Mouse (Mus musculus): ENCODE measurements around the gene Srrm2. TPM values are rescaled to one million over a fixed set of nuclear protein-coding genes. Genes with fewer than 3 reads are reported as not detected.

Gene Srrm2
- total and polyA plus RNA-seq, 3 experiments, result 26.7 to 383 (median 90.4) TPM

DNA sequence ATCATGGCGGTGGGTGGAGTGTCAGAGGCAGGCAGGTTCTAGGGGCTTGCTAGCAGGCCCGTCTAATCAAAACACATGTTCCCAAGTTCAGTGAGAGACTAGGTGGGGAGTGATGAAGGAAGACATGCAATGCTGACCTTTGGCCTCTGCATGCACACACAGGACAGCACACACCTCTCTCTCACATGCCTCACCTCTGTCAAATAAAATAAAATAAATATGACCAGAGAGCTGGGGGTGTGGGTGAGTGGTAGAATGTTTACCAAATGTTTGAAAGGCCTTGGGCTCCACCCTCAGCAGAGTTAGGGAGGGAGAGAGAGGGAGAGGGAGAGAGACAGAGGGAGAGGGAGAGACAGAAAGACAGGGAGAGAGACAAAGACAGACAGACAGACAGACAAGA lies 67.6 kb downstream of the Srrm2 start:
- peaks cover 16% of the 10 kb centered on the region for H3K27me3 ChIP-seq (replicated peaks)
- dilution Hi-C loops (cut with MboI; ENCODE audit: extremely low pct_ligation_motif_present, extremely low pct_unique_long_range_greater_than_20kb, low sequenced_read_pairs) (no loop called here), in situ Hi-C loops (cut with MboI; ENCODE audit: low pct_ligation_motif_present, low pct_unique_long_range_greater_than_20kb, low sequenced_read_pairs) (no loop called here)
- DNase-seq (ENCODE audit: extremely low read depth), result no peak
- no peaks in the 10 kb centered on the region for H3K9me3 ChIP-seq (replicated peaks; ENCODE audit: low read length)
- H3K9ac ChIP-seq (ENCODE audit: insufficient read depth, low read depth), result no peak overlapping the region
- no peaks in the 10 kb centered on the region for H3K36me3 ChIP-seq (replicated peaks in 1 of 2; ENCODE audit: control insufficient read depth in 1 of 2, insufficient read depth in 1 of 2, low read length in 1 of 2)
- TF ChIP-seq SMC3 (IDR thresholded peaks at IDR 0.05; ENCODE audit: low read depth, low read length) (no peak), CHD2 (IDR thresholded peaks at IDR 0.05; ENCODE audit: low read length) (no peak), ETS1 (conservative IDR thresholded peaks at IDR 0.05; ENCODE audit: low read depth, low read length) (no peak), KAT2A (IDR thresholded peaks at IDR 0.05; ENCODE audit: insufficient replicate concordance, low read length) (no peak), GABPA (IDR thresholded peaks at IDR 0.05; ENCODE audit: insufficient replicate concordance, low read depth, low read length) (no peak), UBTF (IDR thresholded peaks at IDR 0.05; ENCODE audit: low read depth, low read length) (no peak), JUND (conservative IDR thresholded peaks at IDR 0.05; ENCODE audit: low read depth, low read length) (no peak), MAFK (IDR thresholded peaks at IDR 0.05; ENCODE audit: insufficient replicate concordance, low read length) (no peak), POLR2AphosphoS2 (IDR thresholded peaks at IDR 0.05; ENCODE audit: low read depth, low read length) (no peak), E2F4 (IDR thresholded peaks at IDR 0.05; ENCODE audit: insufficient replicate concordance, low read depth, low read length) (no peak), IRF4 (IDR thresholded peaks at IDR 0.05; ENCODE audit: low read depth, low read length) (no peak), ELF1 (IDR thresholded peaks at IDR 0.05; ENCODE audit: low read depth, low read length) (no peak), USF2 (conservative IDR thresholded peaks at IDR 0.05; ENCODE audit: low read depth, low read length) (no peak), MEF2A (IDR thresholded peaks at IDR 0.05; ENCODE audit: borderline replicate concordance, low read depth, low read length) (no peak), MXI1 (IDR thresholded peaks at IDR 0.05; ENCODE audit: low read depth, low read length) (no peak), BHLHE40 (IDR thresholded peaks at IDR 0.05; ENCODE audit: low read depth, low read length) (no peak), CHD1 (IDR thresholded peaks at IDR 0.05; ENCODE audit: low read depth, low read length) (no peak)
- peaks cover 0 to 9% of the 10 kb centered on the region in 2 experiments; a peak in 1 of 4 replicates for H3K4me1 ChIP-seq (ENCODE audit: control insufficient read depth in 1 of 2, insufficient read depth in 2 of 2)
- H3K79me2 ChIP-seq (replicated peaks; ENCODE audit: control insufficient read depth, extremely low read depth, insufficient read depth, poor library complexity, severe bottlenecking), result no peaks in the 10 kb centered on the region
- no peak overlapping the region for H3K4me2 ChIP-seq (ENCODE audit: insufficient read depth, low read depth, poor library complexity, severe bottlenecking)
- H3K27ac ChIP-seq (ENCODE audit: insufficient read depth, low read depth), result no peak overlapping the region
- H3K4me3 ChIP-seq (replicated peaks in 1 of 3; ENCODE audit: low read depth in 2 of 3, low read length in 2 of 3, poor library complexity in 1 of 3), result no peak overlapping the region

DNA sequence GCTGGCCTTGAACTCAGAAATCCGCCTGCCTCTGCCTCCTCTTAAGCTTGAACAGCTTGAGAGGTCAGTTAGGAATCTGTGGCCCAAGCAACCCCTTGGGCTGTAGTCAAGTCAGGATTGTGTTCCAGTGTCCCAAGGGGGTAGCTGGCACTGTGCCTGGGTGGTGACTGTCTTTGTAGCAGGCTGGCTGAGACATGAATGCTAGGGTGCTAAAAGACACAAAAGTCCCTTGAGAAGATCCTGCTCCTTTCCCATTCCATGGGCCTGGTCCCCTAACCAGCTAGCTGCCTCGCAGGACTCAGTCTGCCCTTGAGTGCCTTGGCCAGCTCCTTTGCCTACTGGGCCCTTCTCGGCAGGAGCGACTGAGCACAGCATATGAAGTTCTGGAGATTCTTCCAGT lies 72.6 kb downstream of the Srrm2 start:
- H3K9ac ChIP-seq (ENCODE audit: insufficient read depth, low read depth), result no peak overlapping the region
- no peaks in the 10 kb centered on the region for H3K36me3 ChIP-seq (replicated peaks in 1 of 2; ENCODE audit: control insufficient read depth in 1 of 2, insufficient read depth in 1 of 2, low read length in 1 of 2)
- in situ Hi-C loops (cut with MboI; ENCODE audit: low pct_ligation_motif_present, low pct_unique_long_range_greater_than_20kb, low sequenced_read_pairs), result loop anchor here (10.0 kb wide), 1 partner anchor 102 kb away; no protein-coding TSS in a partner anchor
- DNase-seq (ENCODE audit: extremely low read depth), result no peak
- no peaks in the 10 kb centered on the region for H3K79me2 ChIP-seq (replicated peaks; ENCODE audit: control insufficient read depth, extremely low read depth, insufficient read depth, poor library complexity, severe bottlenecking)
- TF ChIP-seq ZKSCAN1 (IDR thresholded peaks at IDR 0.05; ENCODE audit: borderline replicate concordance, low read depth, low read length), result no peak
- TF ChIP-seq TBP (conservative IDR thresholded peaks at IDR 0.05; ENCODE audit: low read depth, low read length), result no peak
- no peak for TF ChIP-seq MYC (IDR thresholded peaks at IDR 0.05; ENCODE audit: low read depth, low read length)
- no peak for TF ChIP-seq CHD1 (IDR thresholded peaks at IDR 0.05; ENCODE audit: low read depth, low read length)
- no peak for TF ChIP-seq ETS1 (conservative IDR thresholded peaks at IDR 0.05; ENCODE audit: low read depth, low read length)
- TF ChIP-seq BHLHE40 (IDR thresholded peaks at IDR 0.05; ENCODE audit: low read depth, low read length), result no peak
- TF ChIP-seq NELFE (IDR thresholded peaks at IDR 0.05; ENCODE audit: low read depth, low read length), result no peak
- no peak for TF ChIP-seq PAX5 (IDR thresholded peaks at IDR 0.05; ENCODE audit: low read length)
- no peak for TF ChIP-seq HCFC1 (IDR thresholded peaks at IDR 0.05; ENCODE audit: low read depth, low read length)
- TF ChIP-seq ZNF384 (IDR thresholded peaks at IDR 0.05; ENCODE audit: low read depth, low read length), result no peak
- no peak for TF ChIP-seq UBTF (IDR thresholded peaks at IDR 0.05; ENCODE audit: low read depth, low read length)
- TF ChIP-seq ZMIZ1 (IDR thresholded peaks at IDR 0.05; ENCODE audit: low read depth, low read length), result no peak
- no peak for TF ChIP-seq NRF1 (IDR thresholded peaks at IDR 0.05; ENCODE audit: low read depth, low read length)
- TF ChIP-seq MAX (IDR thresholded peaks at IDR 0.05; ENCODE audit: low read length), result no peak
- no peak for TF ChIP-seq GABPA (IDR thresholded peaks at IDR 0.05; ENCODE audit: insufficient replicate concordance, low read depth, low read length)
- no peak for TF ChIP-seq USF2 (conservative IDR thresholded peaks at IDR 0.05; ENCODE audit: low read depth, low read length)
- TF ChIP-seq CTCF (conservative IDR thresholded peaks at IDR 0.05 in 1 of 2, IDR thresholded peaks at IDR 0.05 in 1 of 2; ENCODE audit: low read depth in 2 of 2, low read length in 2 of 2), result no peak
- TF ChIP-seq EP300 (IDR thresholded peaks at IDR 0.05; ENCODE audit: low read length), result no peak
- TF ChIP-seq E2F4 (IDR thresholded peaks at IDR 0.05; ENCODE audit: insufficient replicate concordance, low read depth, low read length), result no peak
- TF ChIP-seq CHD2 (IDR thresholded peaks at IDR 0.05; ENCODE audit: low read length), result no peak
- no peak overlapping the region for H3K4me3 ChIP-seq (replicated peaks in 1 of 3; ENCODE audit: low read depth in 2 of 3, low read length in 2 of 3, poor library complexity in 1 of 3)
- H3K9me3 ChIP-seq (replicated peaks; ENCODE audit: low read length), result peaks cover 8% of the 10 kb centered on the region
- H3K27me3 ChIP-seq (replicated peaks), result peaks cover 21% of the 10 kb centered on the region
- peaks cover 0 to 6% of the 10 kb centered on the region in 2 experiments; a peak in 1 of 4 replicates for H3K4me1 ChIP-seq (ENCODE audit: control insufficient read depth in 1 of 2, insufficient read depth in 2 of 2)
- no peak overlapping the region for H3K4me2 ChIP-seq (ENCODE audit: insufficient read depth, low read depth, poor library complexity, severe bottlenecking)
- dilution Hi-C loops (cut with MboI; ENCODE audit: extremely low pct_ligation_motif_present, extremely low pct_unique_long_range_greater_than_20kb, low sequenced_read_pairs), result no loop called here
- H3K27ac ChIP-seq (ENCODE audit: insufficient read depth, low read depth), result no peak overlapping the region

Data from CH12.LX (cell line).